Mouse (Mus musculus) adipose tissue, adult 10 weeks (tissue): Measurements from ENCODE around the gene Cdpf1. TPM values are rescaled to one million over a fixed set of nuclear protein-coding genes. Genes with fewer than 3 reads are reported as not detected.

Source experiments
- polyA plus RNA-seq: library from polyadenylated mRNA; stranded (reverse); fragments of 350-450 nt; fragmentation: Illumina TruSeq; extraction: RNeasy Lipid Tissue Mini Kit (QIAGEN cat#74804); gene quantifications from one replicate; pipeline ENCODE4 v1.2.3, GENCODE M21; 2014; ENCODE audit warnings: low read depth, low replicate concordance

The Cdpf1 gene
- polyA plus RNA-seq: 24.0 TPM

DNA sequence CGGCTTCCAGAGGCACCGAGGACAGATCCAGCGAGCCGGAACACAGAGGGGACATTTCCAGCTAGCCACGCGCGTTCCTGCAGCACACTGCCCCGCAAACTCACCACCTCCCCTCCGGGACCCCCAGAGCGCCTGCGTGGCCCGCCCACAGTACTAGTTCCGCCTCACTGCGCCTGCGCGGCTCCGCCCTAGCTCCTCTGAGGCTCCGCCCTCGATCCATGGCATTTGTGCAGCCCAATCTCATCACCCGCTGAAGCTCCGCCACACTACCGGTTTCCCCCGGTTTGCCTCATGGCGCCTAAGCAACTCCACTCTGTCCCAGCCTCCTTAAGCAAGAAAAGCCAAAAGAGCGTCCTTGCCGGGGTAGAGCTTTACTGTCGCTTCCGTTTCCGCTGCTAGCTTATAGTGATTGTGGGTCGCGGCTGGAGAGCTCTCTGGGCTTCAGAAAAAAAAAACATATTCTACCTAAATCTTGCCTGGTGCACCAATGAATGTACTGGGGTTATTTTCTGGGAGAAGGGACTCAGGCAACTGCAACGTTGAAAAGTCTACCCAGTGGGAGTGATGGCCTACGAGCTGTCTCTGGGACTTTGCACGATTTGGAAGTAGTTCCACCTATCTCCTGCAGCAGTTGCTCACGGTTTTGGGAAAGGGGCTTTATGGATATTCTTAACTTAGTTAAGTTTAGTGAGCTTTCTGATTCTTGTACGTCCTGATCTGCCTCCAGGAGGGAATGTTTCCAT is at the start of gene Cdpf1:
TSS of gene Cdpf1 (minus strand) at position 163 of the 743 bp plus-strand sequence.

DNA sequence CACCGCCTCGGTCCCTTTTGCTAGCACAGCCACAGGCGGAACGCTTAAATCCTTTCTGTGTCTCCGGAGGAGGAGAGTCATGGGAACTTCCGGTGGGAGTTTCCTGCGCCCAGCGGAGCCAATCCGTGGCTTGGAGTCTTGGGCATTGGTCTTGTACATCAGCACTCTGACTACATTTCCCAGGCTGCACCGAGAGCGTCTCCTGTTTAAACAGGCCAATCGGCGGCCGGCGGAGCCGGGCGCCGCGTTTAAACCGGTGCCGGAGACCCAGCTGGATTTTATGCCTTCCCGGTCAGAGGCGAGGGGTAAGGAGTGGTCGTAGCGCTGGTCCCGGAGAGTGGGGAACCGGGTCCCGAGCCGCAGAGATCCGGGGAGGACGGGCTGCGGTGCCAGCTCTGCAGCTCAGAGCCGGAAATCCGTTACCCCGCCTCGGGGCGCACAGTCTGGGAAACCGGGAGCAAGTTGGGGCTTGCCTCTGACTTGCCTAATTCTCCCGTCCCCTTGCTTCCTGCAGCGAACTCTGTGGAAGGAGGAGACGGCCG is 48.1 kb upstream of the Cdpf1 start, which contains the start of gene Gtse1:
TSS of gene Gtse1 (plus strand) at position 256 of the 542 bp plus-strand sequence.

DNA sequence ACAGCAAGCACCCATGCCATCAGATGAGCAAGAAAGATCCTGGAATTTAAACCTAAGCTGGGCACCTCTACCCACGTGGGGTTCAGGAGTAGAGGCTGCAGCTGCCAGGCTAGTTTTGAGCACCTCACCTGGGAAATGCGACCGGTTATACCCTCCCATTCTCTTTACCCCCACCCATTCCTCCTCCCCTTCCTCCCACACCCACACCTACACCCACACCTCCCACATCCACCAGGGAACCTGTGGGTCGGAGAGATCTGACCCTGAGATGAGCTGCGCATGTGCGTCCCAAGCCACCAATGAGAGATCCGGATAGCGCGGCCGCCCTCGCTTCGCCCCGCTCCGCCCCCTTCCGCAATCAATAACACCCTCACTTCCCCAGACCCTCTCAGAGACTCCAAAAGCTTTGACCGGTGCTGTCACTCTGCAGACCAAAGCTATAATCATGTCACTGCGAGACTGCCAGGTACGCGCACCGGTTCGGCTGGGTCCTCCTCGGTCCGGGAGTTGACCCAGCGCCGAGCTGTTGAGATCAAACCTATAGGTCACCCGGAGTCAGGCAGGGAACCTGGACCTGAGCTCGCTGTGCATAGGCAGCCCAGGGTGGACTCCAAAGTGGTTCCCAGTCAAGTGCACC is 20.6 kb upstream of the Cdpf1 start, which contains the start of gene Ttc38:
TSS of gene Ttc38 (plus strand) at position 353 of the 637 bp plus-strand sequence.

DNA sequence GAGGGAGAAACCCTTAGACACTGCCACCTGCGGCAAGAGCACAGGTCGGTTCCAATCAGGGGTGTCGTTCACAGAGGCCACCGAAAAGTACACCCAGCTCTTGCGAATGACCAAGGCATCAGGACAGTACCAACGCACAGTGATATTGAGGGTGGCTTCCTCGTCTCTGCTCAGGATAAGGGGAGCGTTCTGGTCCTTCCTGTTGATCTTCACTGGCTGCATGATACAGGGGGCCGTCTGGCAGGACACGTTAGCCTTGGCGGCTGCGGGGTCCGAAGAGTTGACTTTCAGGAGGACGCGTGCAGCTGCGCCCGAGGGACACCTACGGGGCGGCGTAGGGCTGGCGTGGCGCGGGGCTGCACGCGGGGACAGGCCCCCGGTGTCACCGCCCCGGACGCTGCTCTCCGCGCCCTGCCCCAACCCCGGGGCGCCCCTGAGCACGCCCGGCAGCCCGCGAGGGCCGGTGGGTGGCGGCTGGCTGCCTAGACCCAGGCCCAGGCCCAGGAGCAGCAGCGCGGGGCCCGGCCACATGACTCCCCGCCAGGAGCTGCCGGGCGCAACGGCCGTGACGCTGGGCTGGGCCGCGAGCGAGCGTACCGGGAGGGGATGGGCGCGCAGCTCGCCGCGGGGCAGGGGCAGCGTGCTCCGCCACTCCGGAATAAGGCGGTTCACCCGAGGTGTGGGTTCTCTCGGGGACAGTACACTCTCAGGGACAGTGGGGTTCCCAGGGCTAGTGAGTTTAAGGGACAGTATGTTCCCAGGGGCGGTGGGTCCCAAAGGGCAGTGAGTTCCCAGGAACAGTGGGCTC is 9.9 kb upstream of the Cdpf1 start, which contains the start of gene Pkdrej:
TSS of gene Pkdrej (minus strand) at position 532 of the 808 bp plus-strand sequence.

Other genes starting within 250 kb of the Cdpf1 start
- 7.4 TPM for gene Wnt7b, start 229.2 kb downstream of the Cdpf1 start, polyA plus RNA-seq
- gene Ppara, start 76.7 kb downstream of the Cdpf1 start, polyA plus RNA-seq: 3.2 TPM
- 1.1 TPM for gene Pkdrej, start 10.0 kb upstream of the Cdpf1 start, polyA plus RNA-seq
- gene Ttc38, start 20.6 kb upstream of the Cdpf1 start, polyA plus RNA-seq: 24.3 TPM
- gene Gtse1, start 48.0 kb upstream of the Cdpf1 start, polyA plus RNA-seq: 0.94 TPM
- 25.3 TPM for gene Trmu, start 67.6 kb upstream of the Cdpf1 start, polyA plus RNA-seq
- gene Celsr1, start 222.1 kb upstream of the Cdpf1 start, polyA plus RNA-seq: 7.7 TPM
- gene Gramd4, start 246.0 kb upstream of the Cdpf1 start, polyA plus RNA-seq: 36.6 TPM